Mouse (Mus musculus) kidney, postnatal 14 days (tissue): ENCODE measurements around the gene Rrp36.

Experiments
- DNase-seq: peaks from one replicate; pipeline ENCODE4 v3.0.0; 2022; ENCODE audit warnings: mixed read lengths

Rrp36 gene

DNA sequence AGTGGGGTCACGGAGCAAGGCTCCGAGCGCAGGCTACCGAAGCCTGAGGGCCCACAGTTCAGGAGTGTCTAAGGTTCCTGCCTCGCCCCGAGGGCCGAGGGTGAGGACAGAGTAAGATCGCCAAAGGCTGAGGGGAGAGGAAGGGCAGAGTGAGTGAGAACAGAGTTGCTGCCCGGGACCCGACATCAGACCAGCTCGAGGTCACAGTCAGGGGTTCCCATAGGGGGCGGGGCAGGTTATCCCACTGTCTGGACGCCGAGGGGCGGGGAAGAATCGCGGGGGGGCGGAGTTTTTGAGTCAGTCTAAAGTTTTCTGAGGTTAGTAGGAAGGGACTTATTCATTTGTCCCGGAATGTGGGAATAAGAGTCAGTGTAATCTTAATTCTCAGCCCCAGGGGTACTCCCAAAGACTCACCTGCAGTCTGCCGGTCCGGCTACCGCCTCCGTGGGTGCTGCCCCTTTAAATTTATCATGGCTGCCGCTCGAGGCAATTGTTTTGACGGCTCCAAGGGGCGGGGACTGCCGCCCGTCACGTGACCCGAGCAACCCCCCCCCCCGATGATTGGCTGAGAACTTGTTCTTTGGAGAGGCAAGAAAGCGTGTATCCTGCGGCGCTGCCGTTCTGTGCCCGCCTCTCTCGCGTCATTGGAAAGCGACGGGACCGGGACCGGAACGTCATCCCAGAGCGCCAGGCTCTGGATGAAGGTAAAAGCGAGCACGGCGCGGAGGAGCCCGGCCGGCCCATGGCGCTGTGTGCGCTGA is 28.4 kb downstream of the Rrp36 start, which contains the start of the genes Klc4 and Mrpl2:
Gene Klc4, minus strand, starts transcription at position 462 of the 761 bp plus-strand sequence.
Gene Mrpl2, plus strand, starts transcription at position 669 of the 761 bp plus-strand sequence.
- DNase-seq: peak; percentile 99

DNA sequence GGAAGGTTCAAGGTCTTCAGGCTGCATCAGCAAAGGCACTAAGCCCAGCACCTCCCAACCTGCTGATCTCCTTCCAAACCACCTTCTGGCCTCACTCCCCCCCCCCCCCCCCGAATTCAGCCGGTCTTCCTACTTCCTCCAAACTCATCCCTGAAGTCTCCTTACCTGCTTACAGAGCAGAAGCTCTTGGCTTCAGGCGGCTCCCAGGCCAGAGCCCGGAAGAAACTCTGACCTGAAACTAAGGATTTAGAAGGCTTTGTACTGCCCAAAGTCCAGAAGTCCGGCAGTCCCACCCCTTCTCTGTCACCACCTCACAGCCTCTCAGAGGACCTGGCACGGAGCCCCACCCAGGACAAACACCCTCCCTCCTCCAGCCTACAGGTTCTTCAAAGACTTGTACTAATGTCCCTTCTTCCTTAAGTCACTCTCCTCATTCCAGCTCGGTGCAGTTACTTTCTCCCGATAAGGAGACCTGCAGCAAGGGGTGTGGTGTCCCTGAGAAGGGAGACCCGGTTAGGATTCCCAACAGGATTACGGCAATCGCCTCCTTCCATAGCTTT is 29.2 kb downstream of the Rrp36 start:
- DNase-seq: peak; percentile 90

DNA sequence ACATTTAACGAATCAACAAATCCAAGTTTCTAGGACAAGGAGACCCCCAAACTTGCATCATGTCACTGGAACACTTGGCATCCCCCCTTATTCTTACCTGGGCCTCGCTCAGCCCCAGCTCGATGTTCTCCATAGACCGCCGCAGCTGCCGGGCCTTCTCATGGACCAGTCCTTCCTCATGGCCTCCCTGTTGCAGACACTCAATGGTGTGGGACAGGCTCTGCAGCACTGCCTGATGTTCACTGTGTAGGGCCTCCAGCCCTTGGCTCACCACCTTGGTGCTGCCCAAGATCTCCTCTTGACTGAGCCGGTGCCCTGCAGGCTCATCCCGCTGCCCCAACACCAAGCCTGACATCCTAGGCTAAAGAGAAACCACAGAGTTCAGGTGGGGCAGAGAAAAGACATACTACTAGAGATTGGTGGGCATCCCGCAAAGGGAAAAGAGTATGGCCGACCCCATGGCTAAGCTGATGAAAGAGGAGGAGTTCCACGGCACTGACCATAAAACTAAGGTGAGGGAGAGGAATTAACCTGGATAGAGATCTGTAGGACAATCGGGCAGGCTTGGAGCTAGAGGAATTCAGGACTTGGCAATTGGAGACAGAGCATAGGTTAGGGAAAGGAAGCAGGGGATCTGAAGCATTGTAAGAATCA is 29.9 kb downstream of the Rrp36 start:
- DNase-seq: no peak

DNA sequence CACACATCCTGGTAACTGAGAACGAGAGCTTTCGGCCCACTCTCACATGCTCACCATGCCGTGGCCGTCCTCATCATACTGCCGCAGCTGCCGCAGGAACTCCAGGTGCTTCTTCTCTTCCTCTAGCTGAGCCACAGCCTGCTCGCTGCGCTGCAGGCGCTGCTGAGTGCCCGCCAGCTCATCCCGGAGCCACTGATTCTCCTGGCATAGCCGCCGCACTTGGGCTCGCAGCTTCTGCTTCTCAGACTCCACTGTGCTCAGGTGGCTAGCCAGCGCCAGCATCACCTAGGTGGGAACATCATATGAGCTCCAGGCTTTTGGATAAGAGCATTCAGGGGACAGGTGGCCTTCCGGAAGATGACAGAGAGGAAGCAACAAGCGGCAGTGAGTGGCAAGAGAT is 32.1 kb downstream of the Rrp36 start:
- no peak for DNase-seq

DNA sequence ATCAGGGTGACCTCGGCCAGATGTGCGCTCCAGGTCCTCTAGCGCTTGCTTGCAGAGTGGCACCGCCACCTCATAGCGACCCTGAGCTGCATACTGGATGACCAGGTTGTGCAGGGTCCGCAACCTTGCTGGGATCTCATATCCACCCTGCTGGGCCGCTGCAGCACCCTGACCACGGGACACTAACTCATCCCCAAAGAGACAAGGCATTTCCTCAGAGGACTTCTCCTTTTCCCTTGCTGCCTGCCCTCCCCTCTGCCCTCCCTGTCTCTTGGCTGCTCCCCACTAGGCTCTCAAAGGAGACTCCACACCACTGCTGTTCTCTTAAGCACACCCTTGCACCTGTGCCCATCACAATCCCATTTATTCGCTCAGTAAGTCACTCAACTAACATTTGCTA is 34.2 kb downstream of the Rrp36 start:
- no peak for DNase-seq

DNA sequence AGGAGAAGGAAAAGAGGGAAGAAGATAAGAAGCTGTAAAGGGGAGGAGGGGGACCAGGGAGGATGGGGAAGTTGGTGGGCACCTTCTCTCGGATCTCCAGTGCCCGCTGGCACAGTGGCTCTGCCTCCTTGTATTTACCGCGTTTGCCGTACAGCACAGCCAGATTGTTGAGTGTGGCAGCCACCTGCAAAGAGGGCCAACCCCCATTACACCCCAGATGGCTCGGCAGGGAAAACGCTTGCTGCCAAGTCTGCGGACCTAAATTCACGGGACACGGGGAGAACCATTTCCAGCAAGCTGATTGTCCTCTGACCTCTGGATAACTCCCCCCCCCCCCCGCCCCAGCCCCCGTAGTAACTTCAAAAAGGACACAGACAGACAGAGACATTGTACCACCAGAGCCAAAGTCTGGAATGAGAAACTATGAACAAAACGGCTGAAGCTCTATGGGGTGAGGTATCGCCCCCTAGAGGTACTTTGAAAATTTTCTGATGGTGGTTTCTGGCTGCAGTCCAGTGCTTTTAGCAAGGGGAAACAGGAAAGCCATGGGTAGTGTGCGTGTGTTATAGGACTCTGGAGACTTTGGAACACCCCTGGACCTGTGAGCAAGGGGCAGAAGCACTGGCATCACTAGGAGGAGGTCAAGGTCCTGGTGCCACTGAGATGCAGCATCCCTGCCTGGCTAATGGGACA is 37.2 kb downstream of the Rrp36 start:
- peak; percentile 83 for DNase-seq

DNA sequence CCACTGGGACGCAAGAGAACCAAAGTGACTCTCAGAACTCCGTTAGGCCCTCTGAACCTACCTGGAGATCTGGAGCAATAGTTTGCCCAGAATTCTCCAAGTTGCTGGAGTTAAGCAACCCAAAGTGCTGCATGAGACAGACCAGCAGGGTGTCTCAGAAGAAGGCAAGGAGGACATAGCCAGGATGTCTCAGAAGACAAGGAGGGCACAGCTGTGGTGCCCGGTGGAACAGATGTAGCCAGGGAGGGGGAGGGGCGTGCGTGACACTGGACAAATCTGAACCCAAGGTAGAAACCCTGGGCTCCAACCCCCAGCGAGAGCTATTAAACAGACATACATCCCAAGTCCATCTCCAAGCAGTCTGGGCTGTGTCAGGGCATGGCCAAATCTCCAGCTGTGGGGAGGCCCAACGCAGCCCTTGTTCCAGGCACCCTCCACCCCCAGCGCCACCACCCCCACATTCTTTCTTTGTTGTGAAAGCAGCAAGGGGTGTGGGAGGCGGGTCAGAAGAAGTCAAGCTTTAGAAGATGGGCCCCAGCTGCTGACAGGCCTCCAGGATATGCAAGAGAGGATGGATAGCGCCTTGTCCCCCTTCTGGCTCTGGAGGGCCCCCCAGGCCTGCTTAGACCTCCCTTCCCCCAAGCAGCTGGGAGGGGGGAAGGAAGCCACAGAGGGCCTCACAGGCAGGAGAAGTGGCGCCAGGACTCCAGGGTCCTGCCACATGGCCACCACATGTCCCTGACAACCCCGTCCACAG is 44.3 kb downstream of the Rrp36 start:
- DNase-seq: peak; percentile 87

DNA sequence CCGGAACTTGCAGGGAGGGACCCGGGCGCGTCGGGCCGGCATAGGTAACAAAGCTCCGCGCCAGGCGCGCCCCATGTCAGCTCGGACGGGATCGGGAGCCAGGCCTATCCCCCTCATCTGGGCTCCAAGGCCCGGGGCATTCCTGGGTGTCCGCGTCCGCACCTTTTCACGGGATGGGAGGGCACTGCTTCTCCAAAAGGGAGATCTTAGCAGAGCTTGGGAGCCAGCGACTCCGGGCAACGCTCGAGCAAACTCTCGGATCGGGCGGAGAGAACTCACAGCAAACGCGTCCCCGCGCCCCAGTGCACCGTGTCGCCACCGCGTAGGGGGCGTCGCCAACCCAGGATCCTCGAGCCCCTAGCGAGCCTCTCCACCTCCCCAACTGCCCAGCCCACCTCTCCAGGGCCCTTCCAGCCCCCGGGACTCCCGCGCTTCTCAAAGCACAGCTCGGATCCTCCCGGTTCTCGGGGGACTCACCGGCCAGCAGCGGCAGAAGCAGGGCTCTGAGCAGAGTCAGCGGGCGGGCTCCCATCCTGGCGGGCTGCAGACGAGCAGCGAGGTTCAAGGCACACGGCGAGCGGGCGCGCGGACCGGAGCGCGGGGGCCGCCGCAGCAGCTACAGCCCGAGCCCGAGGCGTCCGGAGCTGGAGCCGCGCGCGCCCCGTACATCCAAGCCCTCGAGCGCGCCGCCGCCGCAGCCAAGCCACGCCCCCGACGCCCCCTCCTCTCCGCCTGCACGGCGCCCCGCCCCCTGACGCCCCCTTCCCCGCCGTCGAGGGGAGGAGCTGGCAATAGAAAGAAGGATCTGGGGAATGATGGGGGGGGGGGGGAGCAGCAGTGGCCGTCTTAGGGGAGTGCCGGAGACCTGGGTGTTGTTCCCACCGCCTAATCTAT is 45.1 kb downstream of the Rrp36 start, which contains the start of gene Ptk7:
Gene Ptk7, minus strand, starts transcription at position 714 of the 894 bp plus-strand sequence.
- peak; percentile 92 for DNase-seq

DNA sequence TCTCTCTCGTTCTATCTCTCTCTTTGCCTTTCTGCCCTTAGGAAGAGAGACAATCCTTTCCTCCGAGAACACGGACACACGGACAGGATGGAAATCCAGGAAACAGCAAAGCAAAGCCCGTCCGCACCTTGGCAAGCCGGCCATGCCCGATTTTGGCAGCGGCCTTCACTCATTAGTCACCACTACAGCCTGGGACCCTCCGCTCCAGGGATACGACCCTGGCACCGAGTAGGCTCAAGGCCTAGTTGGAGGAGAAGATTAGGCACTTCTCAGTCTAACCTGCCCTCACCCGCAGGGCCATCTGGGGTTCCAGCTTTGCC is 45.7 kb downstream of the Rrp36 start:
- DNase-seq: no peak

DNA sequence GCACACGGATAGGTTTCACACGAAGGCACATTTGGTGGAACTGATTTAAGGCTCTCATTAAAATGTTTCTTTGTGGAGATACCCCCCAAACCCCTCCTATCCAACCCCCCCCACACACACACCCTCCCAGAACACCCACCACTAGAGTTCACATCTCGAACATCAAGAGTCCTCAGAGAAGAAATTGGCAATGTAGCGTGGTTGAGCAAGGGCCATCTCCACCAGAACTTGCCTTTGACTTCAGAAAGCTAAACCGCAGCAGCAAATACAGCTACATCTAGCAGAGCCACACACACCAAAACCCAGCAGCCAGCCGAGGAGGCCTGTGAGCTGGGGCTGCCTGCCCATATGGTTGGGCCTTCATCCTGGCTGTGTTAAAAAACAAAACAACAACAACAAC is 46.7 kb downstream of the Rrp36 start:
- DNase-seq: no peak

DNA sequence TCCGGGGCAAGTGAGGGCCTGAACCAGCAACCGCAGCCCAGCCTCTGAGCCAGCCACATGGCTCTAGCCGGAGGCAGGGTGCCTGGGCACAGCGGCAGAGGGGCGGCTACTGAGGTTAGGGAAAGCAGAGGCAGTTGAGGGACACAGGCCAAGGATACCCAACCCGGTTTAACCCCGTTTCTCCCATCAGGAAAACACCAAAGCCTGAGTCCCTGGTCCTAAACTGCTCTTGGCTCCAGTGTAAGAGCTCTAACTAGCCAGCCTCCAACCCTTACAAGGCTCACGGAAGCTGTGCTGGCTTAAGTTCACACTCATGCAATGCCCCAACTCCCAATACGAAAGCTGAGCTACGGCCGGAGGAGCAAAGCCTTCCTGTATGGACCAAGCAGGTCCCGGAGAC is 49.6 kb downstream of the Rrp36 start:
- no peak for DNase-seq

DNA sequence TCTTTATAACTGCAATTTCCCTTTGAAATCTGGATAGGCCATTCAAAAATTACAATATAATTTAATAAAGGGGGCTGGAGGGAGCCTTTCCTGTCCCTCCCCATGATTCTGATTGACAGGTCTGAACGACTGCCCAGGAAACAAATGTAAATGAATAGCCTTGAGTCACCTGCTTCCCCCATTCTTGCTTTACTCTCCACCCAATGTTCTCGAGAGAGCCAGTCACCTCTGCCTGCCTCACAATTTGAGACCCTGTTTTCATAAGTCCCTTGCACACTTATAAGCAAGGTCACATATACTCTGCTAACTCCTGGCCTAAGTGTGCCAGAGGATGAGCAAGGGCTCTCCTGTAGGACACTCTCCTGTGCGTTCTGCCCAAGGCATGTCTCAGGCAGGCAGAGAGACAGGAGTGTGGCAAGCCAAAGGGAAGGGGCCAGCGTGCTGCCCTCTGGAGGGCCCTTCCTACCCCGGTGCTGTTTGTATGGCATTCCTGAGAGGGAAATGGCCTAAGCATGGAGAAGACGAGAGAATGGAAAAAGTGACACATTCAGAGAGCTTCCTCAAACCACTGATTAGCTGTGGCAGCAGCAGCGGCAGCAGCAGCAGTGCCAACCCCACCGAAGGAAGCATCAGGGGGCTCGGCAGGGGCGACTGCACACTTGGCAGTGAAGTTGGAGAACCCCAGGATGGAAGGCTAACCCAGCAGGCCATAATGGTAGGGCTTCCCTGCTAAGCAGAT is 50.2 kb downstream of the Rrp36 start:
- DNase-seq: no peak

DNA sequence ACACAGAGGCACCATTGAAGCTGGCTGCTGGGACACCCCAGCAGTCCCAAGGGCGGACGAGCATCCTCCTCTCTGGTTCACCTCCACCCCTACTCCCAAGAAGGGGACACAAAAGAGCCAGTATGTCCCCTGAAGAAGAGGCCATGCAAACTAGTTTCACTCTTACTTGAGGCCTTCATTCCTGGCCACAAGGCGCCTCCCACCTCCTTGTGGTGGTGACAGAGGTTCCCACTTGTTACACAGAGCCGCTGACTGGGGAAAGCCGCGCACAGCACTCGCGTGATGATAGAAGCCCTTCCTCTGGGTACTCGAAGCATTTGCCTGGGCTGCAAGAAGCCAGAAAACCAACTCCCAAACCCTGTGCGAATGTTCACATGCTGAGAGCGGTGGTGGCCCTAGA is 51.9 kb downstream of the Rrp36 start:
- no peak for DNase-seq

DNA sequence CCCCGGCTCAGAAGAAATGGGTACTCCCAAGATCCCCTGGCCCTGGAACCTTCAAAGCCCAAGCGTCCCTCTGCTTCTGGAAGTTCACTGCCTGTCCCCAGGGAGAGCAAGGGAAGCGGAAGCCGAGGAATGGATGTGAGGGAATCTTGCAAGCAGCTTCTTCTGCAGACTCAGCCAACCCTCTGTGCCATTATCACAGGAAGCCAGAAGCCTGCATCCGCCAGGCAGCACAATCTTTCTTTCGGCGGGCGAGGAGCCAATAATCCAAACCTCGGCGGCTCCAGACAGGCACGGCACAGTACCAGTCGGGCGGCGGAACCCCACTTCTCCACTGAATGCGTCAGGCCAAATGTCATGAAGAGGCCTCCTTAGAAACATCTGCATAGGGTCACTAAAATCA is 52.8 kb downstream of the Rrp36 start:
- peak; percentile 67 for DNase-seq

DNA sequence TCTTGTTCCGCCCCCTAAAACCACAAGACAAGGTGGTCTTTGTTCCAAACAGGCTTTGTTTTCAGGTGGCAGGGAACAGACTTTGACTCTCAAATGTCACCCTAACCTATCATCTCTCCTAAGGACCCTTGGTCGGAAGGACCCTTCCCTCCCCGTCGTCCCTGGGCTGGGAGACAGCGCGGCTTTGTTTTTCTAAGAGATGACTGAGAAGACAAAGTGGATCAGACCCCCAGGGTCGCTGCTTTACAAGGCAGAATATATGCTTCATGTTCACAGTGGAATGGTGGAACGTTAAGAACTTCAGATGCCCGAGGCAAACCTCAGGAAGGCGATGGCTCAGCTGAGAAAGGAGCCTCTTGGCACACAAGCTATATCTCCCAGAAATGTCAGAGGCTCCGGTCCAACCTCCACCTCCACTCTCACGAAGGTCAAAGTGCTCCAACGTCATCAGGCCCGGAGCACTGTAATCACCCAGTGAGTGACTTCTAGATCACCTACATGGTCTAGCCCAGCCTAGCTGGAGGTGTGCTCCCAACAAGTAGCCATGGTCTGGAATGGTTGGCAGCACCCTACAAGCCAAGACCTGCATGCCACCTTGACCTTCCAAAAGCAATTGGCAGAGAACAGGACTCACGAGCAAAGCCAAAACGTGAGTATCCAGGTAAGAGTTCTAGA is 54.3 kb downstream of the Rrp36 start:
- DNase-seq: no peak

DNA sequence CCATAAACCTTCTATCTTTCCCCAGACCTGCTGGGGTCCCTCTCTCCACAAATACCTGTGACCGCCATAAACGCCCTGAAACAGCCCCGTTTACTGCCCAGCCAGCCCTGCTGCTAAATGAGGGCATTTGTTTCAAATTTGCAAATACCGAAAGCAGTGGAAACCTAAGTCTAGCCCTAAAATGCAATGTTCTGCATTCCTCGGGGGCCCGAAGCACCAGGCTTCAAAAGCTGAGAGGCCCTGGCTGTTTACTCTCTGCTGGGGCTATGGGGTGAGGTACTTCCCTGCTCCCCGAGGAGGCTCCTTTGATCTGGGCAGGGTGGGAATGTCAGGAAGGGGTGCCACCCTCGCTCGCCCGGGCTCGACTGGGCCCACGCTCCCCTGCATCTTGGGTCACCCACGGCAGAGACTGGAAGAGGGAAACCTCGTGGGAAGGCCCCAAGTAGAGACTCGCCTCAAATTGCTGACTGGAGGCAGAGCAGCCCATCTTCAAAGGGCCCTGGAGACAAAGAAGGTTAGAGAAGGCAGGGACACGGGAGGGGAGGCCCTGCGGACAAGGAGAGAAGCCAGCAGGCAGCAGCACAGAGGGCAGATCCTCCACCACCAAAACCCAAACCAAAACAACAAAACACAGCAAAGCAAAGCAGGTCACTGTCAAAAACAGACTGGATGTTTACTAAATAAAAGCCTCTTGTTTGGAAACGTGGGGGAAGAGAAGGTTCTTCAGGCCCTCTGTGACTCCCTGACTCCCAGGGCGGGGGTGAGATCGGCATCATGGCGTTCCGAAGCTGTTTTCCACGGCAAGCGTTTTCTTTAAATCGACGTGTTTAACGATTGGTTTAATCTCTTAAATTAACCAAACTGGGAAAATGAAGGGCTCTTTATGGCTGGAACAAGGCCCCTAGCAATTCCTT is 55.1 kb downstream of the Rrp36 start:
- no peak for DNase-seq

DNA sequence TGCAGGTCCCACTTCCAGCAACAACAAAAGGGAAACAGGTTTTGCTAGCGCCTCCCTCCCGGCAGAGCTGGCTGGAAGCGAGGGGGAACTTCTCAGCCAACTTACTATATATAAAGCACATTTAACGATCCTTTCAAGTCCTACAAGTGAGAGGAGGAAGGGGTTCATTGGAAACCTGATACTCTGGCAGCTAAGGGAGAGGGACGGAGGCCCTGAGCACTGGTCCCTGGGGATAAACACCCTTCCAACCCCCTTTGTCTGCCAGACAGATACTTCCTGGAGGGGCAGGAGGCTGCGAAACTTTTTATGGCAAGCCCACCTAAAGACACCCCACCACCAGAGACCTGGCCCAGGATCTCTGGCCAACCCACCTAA is 55.8 kb downstream of the Rrp36 start:
- DNase-seq: no peak

DNA sequence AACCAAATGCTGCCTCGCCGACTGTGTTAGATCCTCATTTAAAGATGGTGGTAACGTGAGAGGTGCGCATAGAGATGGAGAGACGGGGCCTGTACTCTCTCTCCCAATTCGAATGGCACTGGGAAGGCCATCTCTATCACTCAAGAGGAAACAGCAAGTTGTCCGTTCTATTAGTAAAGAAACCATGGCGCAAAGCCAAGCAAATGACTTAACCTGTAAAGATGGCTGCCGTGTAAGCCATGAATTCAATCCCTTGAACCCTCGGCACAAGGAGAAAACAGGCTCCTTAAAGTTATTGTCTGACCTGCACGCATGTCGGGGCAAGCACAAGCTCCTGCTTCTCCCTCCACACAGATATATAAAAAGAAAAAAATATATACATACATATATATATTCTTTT is 56.4 kb downstream of the Rrp36 start:
- DNase-seq: no peak
